Mouse (Mus musculus) hindbrain, postnatal 0 days (tissue): ENCODE data around the gene Lztr1. TPM values are rescaled to one million over a fixed set of nuclear protein-coding genes. Genes with fewer than 3 reads are reported as not detected.
A peak's percentile ranks its signal among the peaks of the same experiment; 100 is the strongest.

Experiments
- ATAC-seq: fragments of 200-750 bp; cut with Nextera tagmentation; 2 replicates; pipeline ENCODE4 v1.8.0; 2017; ENCODE audit warnings: mild to moderate bottlenecking, moderate TSS enrichment, moderate library complexity
- DNase-seq: peaks from one replicate; pipeline ENCODE4 v3.0.0-alpha.2; 2015; ENCODE audit warnings: low spot score
- H3K27ac ChIP-seq: fragments of 300-500 bp; sonication (generic); 2 replicates; pipeline ENCODE4 v1.5.1; 2014; ENCODE audit warnings: mild to moderate bottlenecking
- H3K27me3 ChIP-seq: fragments of 300-500 bp; sonication (generic); 2 replicates; pipeline ENCODE4 v1.6.1; 2014; ENCODE audit warnings: low read length, mixed read lengths; ENCODE audit not compliant: insufficient read depth
- H3K36me3 ChIP-seq: fragments of 300-500 bp; sonication (generic); 2 replicates; pipeline ENCODE4 v1.6.1; 2014; ENCODE audit warnings: low read length, mixed read lengths; ENCODE audit not compliant: insufficient read depth
- H3K4me1 ChIP-seq: fragments of 300-500 bp; sonication (generic); 2 replicates; pipeline ENCODE4 v1.6.1; 2014; ENCODE audit warnings: antibody characterized with exemption, low read length, mixed read lengths; ENCODE audit not compliant: insufficient read depth
- H3K4me2 ChIP-seq: fragments of 300-500 bp; sonication (generic); 2 replicates; pipeline ENCODE4 v1.6.1; 2014; ENCODE audit warnings: low read depth, mild to moderate bottlenecking, low read length, moderate library complexity, mixed read lengths
- H3K4me3 ChIP-seq: fragments of 300-500 bp; sonication (generic); 2 replicates; pipeline ENCODE4 v1.5.1; 2014; ENCODE audit warnings: low read length
- H3K9ac ChIP-seq: fragments of 300-500 bp; sonication (generic); replicated peaks from 2 replicates; pipeline ENCODE4 v1.6.1; 2014; ENCODE audit warnings: mild to moderate bottlenecking, low read length, moderate library complexity, mixed read lengths
- H3K9me3 ChIP-seq: fragments of 300-500 bp; sonication (generic); 2 replicates; pipeline ENCODE4 v1.6.1; 2016; ENCODE audit warnings: low read length, mixed read lengths
- CTCF ChIP-seq: IDR thresholded peaks from 2 replicates; pipeline ENCODE4 v1.5.1; 2016; ENCODE audit warnings: antibody characterized with exemption, control low read depth, low read depth
- WGBS: fragments of 180-500 bp; shearing (Covaris S2); extraction: QIAGEN DNeasy Blood & Tissue Kit; methylation state at CpG from one replicate; pipeline ENCODE4 v1.1.7; 2014; 5-methylcytosine and 5-hydroxymethylcytosine counted together
- polyA plus RNA-seq: library from polyadenylated mRNA; unstranded; fragments of >200 nt; fragmentation: Nextera tagmentation; extraction: Ambion mirVana; gene quantifications from 2 replicates; pipeline ENCODE4 v1.2.1, GENCODE M21; 2015
- total RNA-seq: library from RNA; depleted of rRNA; stranded (reverse); fragments of >200 nt; gene quantifications from 2 replicates; pipeline ENCODE4 v1.2.3, GENCODE M21; 2014

Gene Lztr1
- total and polyA plus RNA-seq, 2 experiments from 2014 or later, result 82.2 to 279 TPM

DNA sequence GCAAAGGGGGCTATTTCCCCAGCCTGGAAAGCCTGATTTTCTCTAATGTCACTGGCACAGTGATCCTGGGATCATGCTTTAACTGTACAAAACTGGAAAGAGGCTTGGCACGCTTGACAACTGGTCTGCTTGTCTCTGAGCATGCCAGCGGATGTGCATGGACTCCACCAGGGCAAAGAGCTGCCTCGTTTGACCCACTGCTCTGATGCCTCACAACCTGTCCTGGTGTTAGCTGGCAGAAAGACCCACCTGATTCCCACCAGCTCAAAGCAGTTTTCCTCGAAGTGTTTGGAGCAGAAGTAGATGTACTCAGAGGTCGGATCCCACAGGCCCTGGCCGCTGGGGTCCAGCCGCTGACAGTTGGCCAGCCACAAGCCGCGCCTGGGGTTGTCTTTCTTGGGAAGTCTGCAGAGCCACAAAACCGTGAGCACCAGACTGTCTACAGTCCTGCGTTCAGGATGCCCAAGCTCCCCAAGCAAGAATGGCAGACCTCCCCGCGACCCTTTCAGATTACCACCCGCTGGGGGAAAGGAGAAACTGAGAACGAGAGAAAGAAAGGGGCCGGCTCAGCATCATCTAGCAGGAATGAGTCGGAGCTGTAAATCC, 21.6 kb downstream of the Lztr1 start:
- peak; percentile 3; the same call in 1 of the 2 replicates for ATAC-seq
- no peak for DNase-seq
- H3K27me3 ChIP-seq, result no peaks in the 10 kb centered on the region
- peak overlapping the region; percentile 70 for H3K9ac ChIP-seq
- peak overlapping the region; percentile 54 for H3K4me3 ChIP-seq
- TF ChIP-seq CTCF, result no peak
- peak overlapping the region; percentile 63 for H3K4me2 ChIP-seq
- no peaks in the 10 kb centered on the region for H3K9me3 ChIP-seq
- H3K4me1 ChIP-seq, result peaks cover 14% of the 10 kb centered on the region
- peaks cover 24% of the 10 kb centered on the region for H3K36me3 ChIP-seq
- WGBS, result 12% methylated on average over 17 of the region's 17 CpGs
- peak overlapping the region; percentile 99 for H3K27ac ChIP-seq

DNA sequence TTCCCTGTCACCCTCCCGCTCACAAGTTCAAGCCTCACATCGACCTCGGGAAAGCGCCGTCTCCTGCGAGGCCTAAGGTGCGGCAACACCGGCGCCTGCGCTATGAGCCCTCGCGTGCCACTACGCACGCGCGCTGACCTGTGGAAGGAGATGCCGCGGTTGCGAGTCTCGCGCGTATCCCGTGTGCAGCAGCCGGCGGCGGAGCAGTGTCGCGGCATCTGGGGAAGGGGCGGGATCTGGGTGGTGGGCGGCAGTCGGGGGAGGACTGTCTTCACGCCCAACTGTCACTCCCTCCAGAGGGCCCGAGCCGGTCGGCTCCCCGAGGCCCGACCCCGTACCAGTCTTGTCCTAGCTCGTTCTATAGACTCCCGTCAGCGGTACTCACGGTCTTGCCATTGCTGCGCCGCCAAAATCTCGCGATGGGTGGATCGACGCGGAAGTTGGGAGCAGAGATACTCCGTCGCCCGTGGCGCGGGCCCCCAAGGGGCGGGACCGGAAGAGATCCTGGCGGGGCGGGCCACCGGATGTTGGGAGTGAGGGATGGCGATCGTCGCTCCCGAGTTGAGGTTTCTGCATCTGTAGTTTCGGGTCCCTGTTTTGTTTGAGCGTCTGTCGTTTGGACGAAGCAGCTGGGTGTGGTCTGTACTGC, 22.3 kb downstream of the Lztr1 start, which contains the start of gene Thap7:
TSS of gene Thap7 (minus strand) at position 497 of the 649 bp plus-strand sequence.
- Histone ChIP-seq H3K4me1 (peaks cover 14% of the 10 kb centered on the region), H3K9me3 (no peaks in the 10 kb centered on the region), H3K9ac (peak within 1 kb of the TSS; percentile 70), H3K27ac (peak within 1 kb of the TSS; percentile 99), H3K36me3 (peaks cover 17% of the 10 kb centered on the region), H3K27me3 (no peaks in the 10 kb centered on the region), H3K4me2 (peak within 1 kb of the TSS; percentile 63), H3K4me3 (peak within 1 kb of the TSS; percentile 54)
- WGBS, result under 1% methylated on average over 67 of the region's 67 CpGs
- ATAC-seq (peak; percentile 96), DNase-seq (peak; percentile 99)
- no peak for TF ChIP-seq CTCF

DNA sequence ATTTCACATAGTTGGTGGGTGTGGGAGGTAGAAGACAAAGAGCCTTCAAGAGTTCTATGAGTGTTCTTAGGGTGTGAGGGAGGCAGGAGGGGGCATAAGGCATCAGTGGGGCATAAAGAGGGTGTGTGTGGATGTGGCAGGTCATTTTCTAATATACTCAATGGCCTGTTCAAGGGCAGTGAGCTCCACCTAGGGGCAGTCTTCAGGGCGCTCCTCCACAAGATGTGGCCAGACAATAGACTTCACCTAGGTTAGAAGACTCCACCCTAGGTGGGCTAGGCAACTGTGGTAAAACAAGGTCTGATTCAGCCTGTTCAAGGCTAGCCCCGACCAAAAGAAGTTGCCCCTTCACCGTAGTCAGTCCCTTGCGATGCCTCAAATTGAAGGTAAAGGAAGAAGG, 23.8 kb downstream of the Lztr1 start:
- Histone ChIP-seq H3K27ac (no peak overlapping the region), H3K4me3 (no peak overlapping the region), H3K36me3 (peaks cover 12% of the 10 kb centered on the region; the same call in 1 of the 2 replicates), H3K9ac (no peak overlapping the region), H3K27me3 (no peaks in the 10 kb centered on the region), H3K9me3 (no peaks in the 10 kb centered on the region), H3K4me1 (peaks cover 14% of the 10 kb centered on the region), H3K4me2 (no peak overlapping the region)
- WGBS, result 64% methylated on average over 4 of the region's 4 CpGs
- ATAC-seq (no peak), DNase-seq (peak; percentile 19)
- peak; percentile 55 for TF ChIP-seq CTCF

DNA sequence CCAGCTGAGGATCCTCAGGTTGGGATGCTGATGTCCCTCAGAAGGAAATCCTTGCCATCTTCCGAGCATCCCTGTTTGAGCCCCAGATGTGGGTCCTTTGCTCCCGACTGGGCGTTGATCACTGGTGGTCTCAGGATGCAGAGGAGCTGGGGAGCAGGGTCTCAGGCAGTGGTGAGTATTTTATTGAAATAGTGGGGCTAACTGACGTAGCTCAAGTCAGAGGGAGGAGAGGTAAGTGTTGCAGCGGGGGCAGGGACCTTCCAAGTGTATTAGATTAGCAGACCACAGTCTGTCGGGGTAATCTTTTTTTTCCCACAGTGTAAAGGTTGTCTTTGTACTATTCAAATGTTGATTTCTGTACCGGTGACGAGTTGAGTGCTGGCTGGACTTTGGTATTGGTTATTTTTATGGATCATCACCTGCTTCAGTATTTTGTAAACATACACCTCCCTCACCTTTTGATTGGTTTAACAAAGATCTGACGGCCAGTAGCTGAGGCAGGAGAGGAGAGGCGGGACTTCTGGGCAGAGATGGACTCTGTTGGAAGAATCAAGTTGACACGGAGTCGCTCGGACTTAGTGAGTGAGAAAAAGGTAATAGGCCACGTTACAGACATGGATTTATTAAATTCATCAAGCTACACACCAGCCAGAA, 24.3 kb downstream of the Lztr1 start:
- no peak for TF ChIP-seq CTCF
- H3K4me3 ChIP-seq, result no peak overlapping the region
- H3K27ac ChIP-seq, result no peak overlapping the region
- peaks cover 7% of the 10 kb centered on the region; the same call in 1 of the 2 replicates for H3K36me3 ChIP-seq
- no peaks in the 10 kb centered on the region for H3K27me3 ChIP-seq
- DNase-seq (no peak), ATAC-seq (no peak)
- 71% methylated on average over 14 of the region's 14 CpGs for WGBS
- no peaks in the 10 kb centered on the region for H3K9me3 ChIP-seq
- H3K4me1 ChIP-seq, result peaks cover 14% of the 10 kb centered on the region
- no peak overlapping the region for H3K4me2 ChIP-seq
- no peak overlapping the region for H3K9ac ChIP-seq

DNA sequence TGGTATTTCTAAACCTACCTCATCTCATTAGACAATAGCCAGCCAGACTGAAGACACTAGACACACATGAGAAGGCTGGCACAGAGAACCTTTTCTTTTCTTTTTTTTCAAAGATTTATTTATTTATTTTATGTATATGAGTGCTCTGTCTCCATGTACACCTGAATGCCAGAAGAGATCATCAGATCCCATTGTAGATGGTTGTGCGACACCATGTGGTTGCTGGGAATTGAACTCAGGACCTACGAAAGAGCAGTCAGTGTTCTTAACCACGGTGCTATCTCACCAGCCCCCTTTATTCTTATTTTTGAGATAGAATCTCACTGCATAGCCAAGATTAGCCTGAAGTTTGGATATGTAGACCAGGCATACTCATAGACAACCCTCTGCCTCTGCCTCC, 28.1 kb downstream of the Lztr1 start:
- TF ChIP-seq CTCF, result no peak
- Histone ChIP-seq H3K27me3 (no peaks in the 10 kb centered on the region), H3K4me1 (peaks cover 6% of the 10 kb centered on the region), H3K4me2 (no peak overlapping the region), H3K36me3 (no peaks in the 10 kb centered on the region), H3K27ac (no peak overlapping the region), H3K9me3 (no peaks in the 10 kb centered on the region), H3K4me3 (no peak overlapping the region), H3K9ac (no peak overlapping the region)
- no peak for DNase-seq
- 95% methylated on average over 3 of the region's 3 CpGs for WGBS
- ATAC-seq, result no peak

DNA sequence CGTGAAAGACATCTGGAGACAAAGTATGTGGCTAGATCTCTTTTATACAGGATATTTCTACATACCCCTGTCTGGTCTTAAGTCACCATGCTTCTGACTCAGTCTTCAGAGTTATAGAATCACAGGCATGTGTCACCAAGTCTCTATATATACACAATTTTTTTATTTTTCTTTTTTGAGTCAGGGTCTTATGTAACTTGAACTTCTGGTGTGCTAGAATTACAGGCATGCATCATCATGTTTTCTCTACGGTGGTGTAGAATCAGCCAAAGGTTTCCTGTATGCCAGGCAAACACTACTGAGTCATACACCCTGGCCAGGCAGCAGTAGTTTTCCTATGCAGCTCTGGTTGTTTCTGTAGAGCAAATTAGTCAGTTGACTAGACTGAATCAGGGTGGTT, 34.1 kb downstream of the Lztr1 start:
- no peak for DNase-seq
- no peak for ATAC-seq
- H3K27ac ChIP-seq, result no peak overlapping the region
- H3K4me2 ChIP-seq, result no peak overlapping the region
- no peak for TF ChIP-seq CTCF
- H3K4me3 ChIP-seq, result no peak overlapping the region
- no peak overlapping the region for H3K9ac ChIP-seq
- no peaks in the 10 kb centered on the region for H3K36me3 ChIP-seq
- H3K9me3 ChIP-seq, result no peaks in the 10 kb centered on the region
- H3K27me3 ChIP-seq, result no peaks in the 10 kb centered on the region; the same call in 1 of the 2 replicates
- H3K4me1 ChIP-seq, result no peaks in the 10 kb centered on the region
- 88% methylated on average over 2 of the region's 2 CpGs for WGBS
